Mouse (Mus musculus): ENCODE results near the gene Midn. TPM values are rescaled to one million over a fixed set of nuclear protein-coding genes. Genes with fewer than 3 reads are reported as not detected.

Midn gene
- total RNA-seq (2021), result 10 to 100 TPM; 59.4 to 68.4 TPM
- long read RNA-seq, partial matches to known transcripts, result 0 of 1 reads
- long read RNA-seq, other reads (novel, unspliced or antisense), result 1 of 1 reads

DNA sequence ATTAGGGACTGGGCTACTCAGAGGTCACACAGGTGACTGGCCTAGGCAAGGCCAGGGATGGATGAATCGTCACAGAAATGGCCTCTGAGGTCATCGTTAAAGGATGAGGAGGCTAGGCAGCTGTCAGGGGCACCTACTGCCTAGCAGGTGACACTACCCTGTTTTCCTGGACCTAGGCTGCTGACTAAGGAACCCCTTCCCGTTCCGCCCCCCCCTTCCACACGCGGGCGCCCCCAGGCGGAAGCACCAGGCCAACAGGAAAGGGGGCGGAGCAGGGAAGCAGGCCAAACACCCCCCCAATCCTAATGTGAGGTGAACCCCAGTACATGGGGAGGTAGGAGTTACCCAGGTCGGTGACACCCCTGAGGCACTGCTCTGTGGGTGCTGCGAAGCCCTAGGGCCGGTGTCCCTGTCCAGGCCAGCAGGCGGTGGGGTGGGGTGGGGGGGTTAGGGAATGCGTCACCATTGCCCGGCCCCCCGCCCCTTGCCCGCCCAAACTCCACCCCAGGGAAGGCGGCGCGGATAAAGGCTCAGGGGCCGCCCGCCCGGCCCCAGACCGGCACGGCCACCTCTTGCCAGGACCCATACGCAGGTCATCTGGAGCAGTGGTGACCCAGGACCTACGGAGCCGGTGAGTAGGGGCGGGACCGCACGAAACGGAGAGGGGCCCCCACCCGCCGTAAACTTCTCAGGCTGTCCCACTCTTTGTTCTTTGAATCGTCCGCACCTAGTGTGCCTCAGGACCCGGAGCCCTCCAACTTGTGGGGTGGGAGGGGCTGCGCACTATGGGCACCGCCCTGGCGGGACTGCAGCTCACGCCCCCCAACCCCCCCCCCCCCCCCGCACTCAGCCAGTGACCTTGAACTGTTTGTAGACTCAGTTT, at the start of gene Midn:
Midn (plus strand) TSS at position 554 of the 883 bp plus-strand sequence.
- DNase-seq (ENCODE audit: low spot score in 2 of 2), result no peak

DNA sequence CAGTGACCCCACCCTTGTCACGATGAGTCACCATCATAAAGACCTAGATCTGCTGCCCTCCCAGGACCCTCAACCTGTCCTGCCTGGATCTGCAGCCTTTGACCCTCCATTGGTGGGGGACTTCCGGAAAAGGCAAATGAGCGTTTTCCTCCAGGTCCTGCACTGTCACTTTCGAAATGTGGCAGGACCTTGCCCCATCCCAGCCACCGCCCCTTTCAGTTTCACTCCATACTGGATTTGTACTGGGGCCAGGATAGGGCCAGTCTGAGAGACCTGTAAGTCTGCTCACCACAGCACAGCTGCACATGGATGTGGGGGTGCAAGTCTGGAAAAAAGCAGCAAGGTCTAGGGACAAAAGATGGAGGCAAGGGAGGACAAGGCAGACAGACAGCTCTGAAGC, 49.4 kb upstream of the Midn start:
- no peak for DNase-seq (ENCODE audit: low spot score in 2 of 2)

DNA sequence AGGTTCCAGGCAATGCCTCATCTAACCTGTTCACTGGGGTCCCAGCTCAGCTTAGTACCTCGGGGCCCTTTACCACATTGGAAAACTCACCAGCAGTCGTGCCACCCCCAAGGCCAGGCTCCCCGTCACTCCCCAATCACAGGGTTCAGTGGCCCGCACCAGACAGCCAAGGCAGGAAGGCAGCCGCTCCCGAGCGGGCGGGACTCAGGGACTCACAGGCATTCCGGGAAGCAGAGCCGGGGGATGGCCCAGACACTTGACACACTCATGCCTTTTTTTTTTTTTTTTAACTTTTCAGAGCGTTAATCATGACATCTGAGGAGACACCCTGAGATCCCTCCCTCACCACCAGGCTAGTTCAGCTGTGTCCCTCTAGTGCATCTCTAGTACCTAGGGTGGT, 47.1 kb upstream of the Midn start:
- DNase-seq (ENCODE audit: low spot score in 2 of 2), result no peak

DNA sequence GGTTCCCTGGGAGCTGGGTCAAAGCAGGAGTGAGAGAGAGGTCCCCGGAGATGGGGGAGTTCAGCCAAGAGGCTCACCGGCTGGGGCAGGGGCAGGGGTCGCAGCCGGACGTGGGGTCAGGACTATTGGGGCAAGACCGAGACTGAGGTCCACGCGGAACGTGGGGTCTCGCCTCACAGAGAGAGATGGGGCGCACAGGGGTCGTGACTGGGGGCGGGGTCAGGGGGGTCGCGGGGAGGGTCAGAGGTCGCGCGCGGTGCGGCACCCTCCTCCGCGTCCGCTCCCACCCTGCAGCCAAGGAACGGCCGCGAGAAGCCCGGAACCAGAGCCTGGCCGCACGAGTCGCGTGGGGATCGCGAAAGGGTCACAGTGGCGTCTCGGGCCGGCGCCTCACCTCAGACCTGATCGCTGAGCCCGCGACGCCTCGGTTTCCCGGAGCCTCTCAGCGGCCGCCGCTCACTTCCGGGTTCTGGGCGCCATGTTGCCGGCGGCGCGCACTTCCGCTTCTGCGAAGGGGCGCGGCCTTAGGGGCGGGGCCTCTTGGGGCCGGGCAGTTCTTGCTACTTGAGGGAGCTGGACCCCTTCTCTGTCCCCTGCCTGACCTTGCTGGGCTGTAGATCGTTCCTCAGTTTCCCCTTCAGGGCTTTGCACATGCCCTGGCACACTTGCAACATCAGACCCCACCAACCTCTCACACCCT, 45.7 kb upstream of the Midn start:
- DNase-seq (ENCODE audit: low spot score in 2 of 2), result peak; percentile 64 to 77

DNA sequence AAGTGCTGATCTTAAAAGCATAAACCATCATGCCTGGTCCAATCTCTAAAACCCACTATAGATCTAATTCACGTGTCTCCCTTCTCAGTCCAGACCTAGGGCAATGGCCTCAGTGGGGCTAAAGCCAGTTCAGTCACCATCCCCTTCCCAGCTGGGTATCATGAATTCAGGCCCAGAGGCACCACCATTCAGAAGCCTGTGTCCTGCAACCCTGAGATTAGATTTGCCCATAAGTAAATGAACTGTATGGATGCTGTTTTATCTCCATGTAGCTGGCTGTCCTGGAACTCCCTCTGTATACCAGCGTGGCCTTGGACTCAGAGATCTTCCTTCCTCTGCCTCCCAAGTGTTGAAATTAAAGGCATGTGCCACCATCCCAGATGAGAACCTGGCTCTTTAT, 45.0 kb upstream of the Midn start:
- DNase-seq (ENCODE audit: low spot score in 2 of 2), result no peak

DNA sequence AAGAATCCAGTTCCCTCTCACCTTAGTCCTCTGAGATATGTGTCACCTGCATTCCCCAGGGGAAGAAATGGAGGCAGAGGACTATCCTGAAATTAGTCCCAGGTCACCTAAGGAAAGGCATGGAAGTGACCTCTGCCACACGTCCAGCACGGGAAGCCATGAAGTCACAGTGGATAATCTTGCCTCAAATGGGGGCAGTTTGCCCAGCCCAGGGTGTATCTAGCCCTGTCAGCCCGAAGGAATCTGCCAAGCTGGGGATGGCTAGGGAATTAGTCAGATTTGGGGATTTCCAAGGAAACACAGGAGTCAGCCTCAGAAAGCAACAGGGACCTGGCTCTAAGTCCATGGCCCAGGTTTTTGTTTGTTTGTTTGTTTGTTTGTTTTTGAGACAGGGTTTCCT, 43.9 kb upstream of the Midn start:
- DNase-seq (ENCODE audit: low spot score in 2 of 2), result no peak

DNA sequence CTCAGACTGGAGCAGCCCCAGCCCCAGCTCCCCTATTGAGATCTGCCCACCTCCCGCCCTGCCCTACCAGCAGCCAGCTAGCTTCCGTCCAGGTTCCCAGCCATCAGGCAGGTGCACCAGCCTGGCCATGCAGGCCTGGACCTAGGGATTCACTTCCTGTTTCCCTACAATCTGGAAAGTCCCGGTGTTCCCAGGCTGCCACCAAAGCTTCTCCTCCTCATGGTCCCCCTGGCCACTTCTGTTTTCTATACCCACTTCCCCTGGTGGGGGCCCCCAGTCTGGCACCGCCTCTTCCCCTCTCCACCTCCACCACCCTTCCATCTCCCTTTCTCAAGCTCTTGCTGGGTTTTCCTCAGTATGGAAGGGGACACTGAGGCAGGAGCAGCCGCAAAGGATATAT, 42.6 kb upstream of the Midn start, which contains the start of gene Sbno2:
Sbno2 (minus strand) TSS at position 112 of the 400 bp plus-strand sequence.
- DNase-seq (ENCODE audit: low spot score in 2 of 2), result no peak

DNA sequence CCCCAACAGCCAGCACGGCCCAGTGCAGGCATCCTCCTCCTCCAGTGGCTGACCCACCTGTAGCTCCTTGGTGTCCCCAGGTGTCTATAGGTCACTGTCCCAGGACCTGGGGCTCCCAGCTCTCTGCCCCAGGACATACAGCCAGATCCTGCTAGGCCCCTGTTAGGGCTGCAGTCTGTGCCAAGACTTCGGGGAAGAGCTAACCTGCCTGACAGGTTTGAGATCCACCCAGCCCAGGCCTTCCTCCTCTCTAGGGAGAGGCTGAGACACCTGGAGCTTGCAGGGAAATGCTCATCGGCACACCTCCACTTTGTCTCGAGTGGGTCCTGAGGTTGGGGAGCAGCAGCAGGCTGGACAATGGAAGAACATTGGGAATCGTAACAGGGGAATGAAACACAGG, 42.1 kb upstream of the Midn start:
- no peak for DNase-seq (ENCODE audit: low spot score in 2 of 2)

DNA sequence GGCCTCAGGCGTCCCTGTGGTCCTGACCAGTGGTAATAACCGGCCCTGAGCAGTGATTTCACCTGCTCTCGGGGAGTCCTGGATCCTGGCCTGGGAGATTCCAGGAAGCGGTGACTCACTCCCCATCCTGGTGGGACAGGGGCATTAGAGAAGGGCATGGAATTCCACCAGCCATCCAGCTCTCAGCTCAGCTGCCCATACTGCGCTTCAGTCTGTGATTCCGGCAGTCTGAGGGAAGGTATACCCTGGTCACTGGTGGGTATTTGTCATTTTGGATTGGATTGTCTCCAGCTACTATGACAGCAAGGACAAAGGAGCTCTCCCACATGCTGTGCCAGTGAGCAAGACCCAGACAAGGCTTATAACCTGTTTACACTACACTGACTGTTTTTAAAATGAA, 40.4 kb upstream of the Midn start:
- no peak for DNase-seq (ENCODE audit: low spot score in 2 of 2)

DNA sequence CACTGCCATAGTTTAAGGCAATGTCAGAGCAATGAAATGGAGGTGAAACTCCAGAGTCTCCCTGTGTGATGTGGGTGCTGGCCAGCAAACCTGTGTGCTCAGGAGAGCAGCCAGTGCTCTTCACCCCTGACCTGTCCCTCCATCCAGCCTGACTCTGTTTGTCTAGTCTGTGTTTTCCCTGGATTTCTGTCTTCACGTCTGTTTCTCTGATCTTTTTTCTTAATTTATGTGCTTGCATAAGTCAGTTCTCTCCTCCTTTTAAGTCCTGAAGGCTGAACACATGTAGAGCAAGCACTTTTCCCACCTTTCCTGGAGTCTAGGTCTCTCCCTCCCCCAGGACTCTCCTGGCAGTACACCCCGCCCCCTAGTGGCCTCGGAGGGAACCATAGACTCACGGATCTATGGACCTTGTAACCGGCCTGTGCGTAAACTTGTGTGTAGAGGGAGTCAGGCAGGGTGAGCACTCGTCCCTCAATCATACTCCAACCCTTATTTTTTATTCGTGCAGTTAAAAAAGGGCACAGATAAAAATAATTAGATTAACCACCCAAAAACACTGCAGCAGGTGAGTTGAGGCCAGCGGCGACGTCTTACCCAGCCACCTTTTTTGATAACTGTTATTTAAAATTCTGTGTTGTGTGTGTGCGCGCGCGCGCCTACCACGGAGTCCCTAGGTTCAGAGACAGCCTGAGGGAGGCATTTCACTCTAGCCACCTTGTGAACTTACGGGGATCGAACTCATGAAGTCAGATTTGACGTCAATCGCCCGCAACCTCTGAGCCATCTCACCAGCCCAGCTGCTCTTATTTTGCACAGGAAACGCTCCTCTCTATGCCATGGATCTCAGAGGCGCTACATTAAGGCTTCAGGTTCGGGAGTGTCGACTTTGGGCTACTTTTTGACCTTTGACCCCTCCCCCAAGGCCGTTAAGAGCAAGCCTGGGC, 33.5 kb upstream of the Midn start:
- peak; percentile 79 to 93 for DNase-seq (ENCODE audit: low spot score in 2 of 2)

DNA sequence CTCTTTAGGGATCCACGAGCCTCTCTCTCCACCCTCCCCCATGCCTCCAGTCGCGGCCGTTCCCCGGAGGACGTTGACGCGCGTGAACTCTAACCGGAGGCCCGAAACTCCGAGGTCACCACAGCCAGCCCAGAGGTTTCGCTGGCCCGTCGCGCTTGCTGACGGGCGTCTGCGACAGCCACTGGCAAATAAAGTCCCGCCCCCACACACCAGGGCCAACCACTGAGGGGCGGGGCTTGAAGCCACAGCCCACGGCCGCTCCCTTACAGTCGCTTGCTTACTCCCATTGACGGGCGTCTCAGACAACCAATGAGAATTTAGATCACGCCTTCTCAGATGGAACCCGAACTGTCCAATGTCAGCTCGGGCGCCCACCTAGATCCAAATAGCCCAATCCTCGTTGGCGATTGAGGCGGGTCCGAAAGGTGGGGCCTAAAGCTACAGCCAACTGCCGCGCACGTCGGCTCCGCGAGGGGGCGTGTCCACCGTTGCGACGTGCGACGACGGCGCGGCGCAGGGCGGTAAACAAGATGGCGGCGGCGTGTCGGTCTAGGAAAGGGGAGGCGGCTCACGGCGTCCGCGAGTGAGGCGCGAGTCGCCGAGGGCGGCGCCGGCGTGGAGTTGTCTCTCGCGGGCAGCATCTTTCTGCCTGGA, 32.7 kb upstream of the Midn start, which contains the start of gene Stk11:
Stk11 (plus strand) TSS at position 514 of the 654 bp plus-strand sequence.
- DNase-seq (ENCODE audit: low spot score in 2 of 2), result peak; percentile 99 to 100

DNA sequence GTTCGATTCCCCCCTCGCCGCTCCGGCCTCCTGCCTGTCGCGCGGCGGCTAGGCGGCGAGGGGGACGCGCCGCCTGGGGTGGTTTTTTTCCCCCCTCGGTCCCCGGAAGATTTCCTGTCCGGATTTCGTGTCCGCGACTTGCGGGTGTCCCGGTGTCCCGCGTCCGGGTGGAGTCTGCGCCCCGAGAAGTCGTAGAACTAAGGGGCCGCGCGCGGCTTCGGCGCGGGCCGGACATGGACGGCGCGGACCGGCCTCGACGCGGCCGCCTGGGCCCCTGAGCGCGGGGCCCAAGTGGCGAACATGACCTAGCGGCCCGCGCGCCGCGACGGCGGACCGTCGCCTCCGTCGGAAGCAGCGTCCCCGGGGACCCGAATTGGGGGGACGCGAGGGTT, 32.1 kb upstream of the Midn start:
- DNase-seq (ENCODE audit: low spot score in 2 of 2), result no peak

DNA sequence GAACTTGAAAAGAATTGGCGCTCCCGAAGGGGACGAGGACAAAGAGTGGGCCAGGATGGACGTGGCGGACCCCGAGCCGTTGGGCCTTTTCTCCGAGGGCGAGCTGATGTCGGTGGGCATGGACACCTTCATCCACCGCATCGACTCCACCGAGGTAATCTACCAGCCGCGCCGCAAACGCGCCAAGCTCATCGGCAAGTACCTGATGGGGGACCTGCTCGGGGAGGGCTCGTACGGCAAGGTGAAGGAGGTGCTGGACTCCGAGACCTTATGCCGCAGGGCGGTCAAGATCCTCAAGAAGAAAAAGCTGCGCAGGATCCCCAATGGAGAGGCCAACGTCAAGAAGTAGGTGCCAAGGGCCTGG, 31.5 kb upstream of the Midn start:
- DNase-seq (ENCODE audit: low spot score in 2 of 2), result no peak

DNA sequence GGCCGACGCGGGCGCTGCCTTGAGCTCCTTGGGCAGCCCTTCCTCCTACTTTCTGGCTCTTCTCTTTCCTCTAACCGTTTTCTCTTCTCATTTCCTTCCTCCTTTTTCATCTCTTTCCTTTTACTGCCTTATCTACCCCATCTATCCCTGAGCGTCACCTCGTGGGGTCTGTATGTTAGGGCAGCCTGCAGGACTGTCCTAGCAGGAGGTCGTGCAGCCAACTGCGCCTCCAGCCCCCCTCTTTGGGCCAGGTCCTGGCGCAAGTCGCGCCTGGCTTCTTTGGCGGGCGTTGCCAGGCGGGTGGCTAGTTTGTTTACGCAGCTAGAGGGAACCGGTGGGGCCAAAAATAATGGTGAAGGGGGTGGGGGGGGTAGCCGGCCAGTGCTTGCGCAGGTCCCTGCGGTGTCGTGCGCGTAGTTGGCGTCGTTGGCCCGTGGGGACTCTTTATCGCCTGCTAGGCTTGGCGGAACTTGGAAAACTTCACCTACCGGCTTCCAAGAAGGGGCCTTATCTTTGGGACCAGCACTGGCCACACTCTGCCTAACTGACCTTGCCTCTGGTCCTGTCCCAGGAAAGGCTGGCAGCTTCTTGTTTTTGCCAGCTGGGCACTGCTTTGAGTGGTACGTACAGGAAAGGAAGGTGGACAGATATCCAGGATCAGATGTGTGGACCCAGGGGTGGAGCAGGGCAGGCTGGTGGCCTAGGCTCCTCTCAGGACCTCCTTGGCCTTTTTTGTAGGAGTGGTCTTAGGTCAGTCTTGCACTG, 31.0 kb upstream of the Midn start:
- no peak for DNase-seq (ENCODE audit: low spot score in 2 of 2)

DNA sequence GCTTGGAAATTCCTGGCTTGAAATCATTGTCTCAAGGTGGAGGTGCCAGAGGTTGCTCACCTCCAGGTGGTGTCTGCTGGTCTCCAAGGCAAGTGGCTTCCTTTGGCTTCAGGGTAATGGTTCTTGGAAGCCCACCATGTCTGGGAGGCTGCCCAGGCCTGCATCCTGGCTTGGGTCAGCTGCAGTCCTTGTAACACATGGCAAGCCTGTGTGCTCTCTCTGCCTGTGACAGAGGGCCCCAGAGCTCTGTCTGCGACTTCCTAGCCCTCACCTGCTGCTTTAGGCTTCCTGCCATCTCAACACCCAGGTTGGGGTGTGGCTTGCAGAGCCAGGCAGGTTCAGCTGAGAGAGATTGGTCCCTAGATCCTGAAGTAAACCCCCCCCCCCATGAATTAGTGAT, 30.3 kb upstream of the Midn start:
- DNase-seq (ENCODE audit: low spot score in 2 of 2), result no peak

DNA sequence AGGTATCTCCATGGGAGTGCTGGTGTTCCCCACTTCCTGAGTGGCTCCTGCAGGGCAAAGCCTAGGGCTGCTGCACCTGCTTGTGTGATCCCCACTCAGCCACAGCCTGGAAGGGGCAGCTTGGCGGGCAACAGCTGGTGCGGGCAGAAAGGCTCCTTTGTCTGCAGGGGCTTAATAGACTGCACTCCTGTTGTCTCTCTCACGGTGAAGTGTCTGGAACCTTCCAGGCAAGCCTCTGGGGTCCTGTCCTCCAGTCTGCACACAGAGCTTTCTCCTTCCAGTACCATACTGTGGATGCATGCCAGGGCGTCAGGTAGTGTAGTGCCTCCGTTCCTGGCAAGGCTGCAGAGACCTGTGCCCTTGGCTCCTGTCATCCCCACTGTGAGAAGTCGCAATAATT, 29.5 kb upstream of the Midn start:
- no peak for DNase-seq (ENCODE audit: low spot score in 2 of 2)

DNA sequence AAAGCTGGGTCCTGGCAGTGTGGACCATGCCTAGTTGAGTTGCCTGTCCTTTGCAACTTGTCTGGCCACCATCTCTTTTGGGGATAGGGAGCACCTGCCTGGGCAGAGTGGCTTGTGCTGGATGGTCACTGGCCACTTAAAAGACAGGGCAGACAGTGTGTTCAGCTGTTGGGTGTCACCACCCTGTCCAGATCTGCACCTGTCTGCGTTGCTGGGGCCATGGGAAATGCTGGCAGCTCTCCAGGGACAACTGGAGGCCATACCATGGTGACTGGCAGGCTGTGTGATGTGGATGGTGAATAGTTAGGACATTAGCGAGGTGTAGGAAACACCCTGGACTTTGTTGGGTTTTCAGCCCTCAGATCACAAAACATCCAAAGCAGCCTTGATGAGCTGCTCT, 27.9 kb upstream of the Midn start:
- no peak for DNase-seq (ENCODE audit: low spot score in 2 of 2)

DNA sequence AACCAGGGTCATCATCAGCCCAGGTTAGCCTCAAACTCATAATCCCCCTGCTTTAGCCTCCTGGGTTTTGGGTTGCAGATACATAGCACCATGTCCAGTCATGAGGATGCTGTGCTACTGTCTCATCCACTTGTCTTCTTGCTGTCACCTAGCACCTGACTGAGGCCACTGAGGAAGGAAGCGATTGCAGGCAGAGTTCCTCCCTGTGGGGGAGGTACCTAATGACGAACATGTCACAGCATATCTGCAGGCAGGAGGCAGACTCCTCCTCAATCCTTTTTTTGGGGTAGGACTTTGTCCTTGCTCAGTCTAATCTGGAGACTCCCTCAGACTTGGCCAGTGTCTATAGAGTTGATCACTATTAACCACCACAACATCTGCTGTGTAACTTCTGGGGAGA, 26.4 kb upstream of the Midn start:
- DNase-seq (ENCODE audit: low spot score in 2 of 2), result no peak

DNA sequence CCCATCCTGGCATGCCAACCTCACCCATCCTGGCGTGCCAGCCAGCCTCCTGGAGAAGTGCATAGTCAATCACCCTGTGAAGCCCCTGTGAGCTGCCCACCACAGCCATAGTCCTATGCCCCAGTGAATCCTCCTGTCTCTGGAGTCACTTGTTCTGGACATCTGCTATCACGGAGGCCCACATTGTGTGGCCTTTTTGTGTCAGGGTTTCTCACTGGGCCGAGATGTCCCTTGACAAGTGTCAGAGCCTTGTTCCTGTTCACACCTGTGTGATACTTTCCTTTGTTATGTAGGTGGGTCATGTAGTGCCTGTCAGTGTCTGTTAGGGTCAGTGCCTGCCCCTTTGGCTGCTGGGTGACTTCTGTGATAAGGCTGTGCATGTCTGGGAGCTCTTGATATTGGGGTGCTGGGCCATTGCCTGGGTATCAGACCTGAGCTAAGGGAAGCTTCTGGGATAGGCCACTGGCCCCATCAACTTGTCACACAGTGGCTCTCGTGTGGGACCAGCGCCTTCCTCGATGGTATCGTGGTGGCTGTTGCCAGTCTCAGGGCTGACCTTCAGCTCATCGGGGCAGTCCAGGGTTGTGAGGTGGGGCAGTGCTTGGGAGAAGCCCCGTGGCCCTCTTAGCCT, 24.0 kb upstream of the Midn start:
- DNase-seq (ENCODE audit: low spot score in 2 of 2), result no peak

DNA sequence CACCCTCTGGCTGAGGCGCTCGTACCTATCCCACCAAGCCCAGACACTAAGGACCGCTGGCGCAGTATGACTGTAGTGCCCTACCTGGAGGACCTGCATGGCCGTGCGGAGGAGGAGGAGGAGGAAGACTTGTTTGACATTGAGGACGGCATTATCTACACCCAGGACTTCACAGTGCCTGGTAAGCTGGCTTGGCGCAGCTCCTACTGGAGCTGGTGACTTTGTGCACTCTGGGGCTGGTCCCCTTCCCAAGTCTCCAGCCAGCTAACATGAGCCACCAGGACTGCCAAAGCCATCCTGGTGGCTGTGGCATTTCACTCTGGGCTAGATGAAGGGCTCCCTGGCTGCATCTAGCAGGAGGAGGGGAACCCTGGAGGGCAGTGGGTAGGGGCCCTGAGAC, 20.2 kb upstream of the Midn start:
- no peak for DNase-seq (ENCODE audit: low spot score in 2 of 2)
